Comparison of ENCODE assay signal across 20 mouse cellular contexts in genomic region chr7:16557783-16558538, GRCm38 (mm10). TPM values are rescaled to one million over a fixed set of nuclear protein-coding genes. Genes with fewer than 3 reads are reported as not detected.
DNase-seq lines count a peak whose midpoint lies in the region; ATAC-seq and TF ChIP-seq lines count a peak whose summit lies in the region.
"Had no signal": no experiment of that assay in that cellular context is flagged by ENCODE, and none has a peak within 500 bp of the region (broad histone marks: within the 10 kb centered on the region; RNA-seq: fewer than 3 reads in every experiment).

No protein-coding gene starts in this region.

- 50% methylated on average over 9 of the region's 9 CpGs for WGBS in embryonic facial prominence, embryonic 14.5 days
- 31% methylated on average over 9 of the region's 9 CpGs for WGBS in neural tube, embryonic 15.5 days

- peaks cover 19% of the 10 kb centered on the region; the same call in 1 of the 2 replicates for H3K4me1 ChIP-seq in embryonic facial prominence, embryonic 14.5 days (ENCODE audit: control insufficient read depth, insufficient read depth, low read length)
- peaks cover 57% of the 10 kb centered on the region for H3K4me1 ChIP-seq in neural tube, embryonic 15.5 days
- H3K4me1 ChIP-seq: stomach, embryonic 15.5 days had no signal

- no peak for TF ChIP-seq CTCF in layer of hippocampus, adult 2 months (conservative IDR thresholded peaks at IDR 0.05)

- H3K4me2 ChIP-seq in embryonic facial prominence, embryonic 14.5 days (ENCODE audit: low read depth, low read length): no peak overlapping the region
- H3K4me2 ChIP-seq in neural tube, embryonic 15.5 days: 0 out of 2 replicates have a peak overlapping the region, but pooled peaks have one; percentile 3
- H3K4me2 ChIP-seq: heart, embryonic 15.5 days; limb, embryonic 15.5 days; neural tube, embryonic 12.5 days; stomach, embryonic 15.5 days had no signal

- no peaks in the 10 kb centered on the region for H3K9me3 ChIP-seq in embryonic facial prominence, embryonic 14.5 days (ENCODE audit: control insufficient read depth, low read length)
- no peaks in the 10 kb centered on the region for H3K9me3 ChIP-seq in neural tube, embryonic 15.5 days (replicated peaks)
- H3K9me3 ChIP-seq: heart, embryonic 15.5 days; limb, embryonic 15.5 days; megakaryocyte, embryonic 14.5 days; neural tube, embryonic 12.5 days; stomach, embryonic 15.5 days had no signal

- no peak overlapping the region for H3K9ac ChIP-seq in embryonic facial prominence, embryonic 14.5 days (ENCODE audit: low read depth, low read length)
- no peak overlapping the region for H3K9ac ChIP-seq in neural tube, embryonic 15.5 days (replicated peaks)
- H3K9ac ChIP-seq: heart, embryonic 15.5 days; limb, embryonic 15.5 days; neural tube, embryonic 12.5 days; stomach, embryonic 15.5 days had no signal

- no peak for DNase-seq in layer of hippocampus, adult 2 months (ENCODE audit: low spot score in 2 of 2)
- no peak for DNase-seq in layer of hippocampus, adult 9-10 months (ENCODE audit: low spot score)
- peak; percentile 19 for DNase-seq in thymus, postnatal 0 days (ENCODE audit: low spot score)
- no peak for DNase-seq in thymus, adult 18-20 months
- DNase-seq in embryonic facial prominence, embryonic 14.5 days (ENCODE audit: low spot score): no peak
- DNase-seq in right cerebral cortex, postnatal 14 days: no peak
- DNase-seq: adrenal gland, postnatal 36 days; cerebellum, adult 11 months; gastrocnemius, postnatal 36 days; kidney, postnatal 14 days; lung, adult 2 months; right cerebral cortex, postnatal 25 days had no signal

- no peaks in the 10 kb centered on the region for H3K27me3 ChIP-seq in embryonic facial prominence, embryonic 14.5 days (replicated peaks; ENCODE audit: control insufficient read depth, insufficient read depth, low read length)
- H3K27me3 ChIP-seq in neural tube, embryonic 15.5 days (replicated peaks): no peaks in the 10 kb centered on the region
- H3K27me3 ChIP-seq: heart, embryonic 15.5 days; limb, embryonic 15.5 days; megakaryocyte, embryonic 14.5 days; neural tube, embryonic 12.5 days; stomach, embryonic 15.5 days had no signal

- ATAC-seq in embryonic facial prominence, embryonic 14.5 days (ENCODE audit: low read depth): no peak
- peak; percentile 40 for ATAC-seq in neural tube, embryonic 15.5 days (ENCODE audit: low FRiP score)
- ATAC-seq in erythroblast, adult 5-6 weeks (replicated peaks; ENCODE audit: low FRiP score, poor library complexity, severe bottlenecking): no peak
- ATAC-seq: intestine, embryonic 16.5 days had no signal

- peaks cover 47% of the 10 kb centered on the region for H3K36me3 ChIP-seq in embryonic facial prominence, embryonic 14.5 days (ENCODE audit: control insufficient read depth, insufficient read depth, low read length)
- peaks cover 22% of the 10 kb centered on the region for H3K36me3 ChIP-seq in neural tube, embryonic 15.5 days

- peak overlapping the region; percentile 68 for H3K27ac ChIP-seq in layer of hippocampus, adult 2 months
- peak overlapping the region; percentile 52 for H3K27ac ChIP-seq in embryonic facial prominence, embryonic 14.5 days (replicated peaks; ENCODE audit: low read depth, low read length)
- H3K27ac ChIP-seq in neural tube, embryonic 15.5 days (replicated peaks): peak overlapping the region; percentile 60
- H3K27ac ChIP-seq: limb, embryonic 15.5 days; neural tube, embryonic 12.5 days; stomach, embryonic 15.5 days had no signal

- no peak overlapping the region for H3K4me3 ChIP-seq in layer of hippocampus, adult 2 months
- no peak overlapping the region for H3K4me3 ChIP-seq in embryonic facial prominence, embryonic 14.5 days (ENCODE audit: low read depth, low read length)
- H3K4me3 ChIP-seq in neural tube, embryonic 15.5 days (replicated peaks): no peak overlapping the region
- H3K4me3 ChIP-seq: heart, embryonic 15.5 days; limb, embryonic 15.5 days; megakaryocyte, embryonic 14.5 days; neural tube, embryonic 12.5 days; stomach, embryonic 15.5 days had no signal

RNA-seq across cellular contexts. Expression of gene Arhgap35, which starts 56.8 kb away (rescaled TPM):
- total RNA-seq in layer of hippocampus, adult 2 months (2021): 100 to 1,000 TPM; 124 to 128 TPM
- 3.8 and 4.0 TPM in 2 replicates for polyA plus RNA-seq in thymus, postnatal 0 days (2015; fragmentation: Nextera tagmentation; extraction: Ambion mirVana)
- polyA plus RNA-seq in embryonic facial prominence, embryonic 14.5 days (2014; fragmentation: Nextera tagmentation; extraction: Ambion mirVana): 22.0 and 23.0 TPM in 2 replicates
- 26.0 and 27.4 TPM in 2 replicates for polyA plus RNA-seq in neural tube, embryonic 15.5 days (2015; fragmentation: Nextera tagmentation; extraction: Ambion mirVana)
- total RNA-seq in erythroblast, adult 5-6 weeks (2015; ENCODE audit: low replicate concordance): 0.38 and 0.84 TPM in 2 replicates
- total RNA-seq in erythroblast, adult 5-6 weeks (2017; ENCODE audit: low replicate concordance): 0.84 and 1.8 TPM in 2 replicates
